Mouse (Mus musculus) thymus, postnatal 10 days (tissue): ENCODE measurements around the gene Trpm5.

ENCODE experiments used
- DNase-seq, 2 experiments: peaks; one replicate each; pipeline ENCODE4 v3.0.0; 2021; ENCODE audit warnings: low spot score in 2 of 2

The Trpm5 gene

GRCm38 (mm10) chr7:143094592-143095553, at the start of gene Trpm5:
Gene Trpm5, minus strand, starts transcription at chr7:143094642.
- DNase-seq: peak; percentile 24 to 68

DNA sequence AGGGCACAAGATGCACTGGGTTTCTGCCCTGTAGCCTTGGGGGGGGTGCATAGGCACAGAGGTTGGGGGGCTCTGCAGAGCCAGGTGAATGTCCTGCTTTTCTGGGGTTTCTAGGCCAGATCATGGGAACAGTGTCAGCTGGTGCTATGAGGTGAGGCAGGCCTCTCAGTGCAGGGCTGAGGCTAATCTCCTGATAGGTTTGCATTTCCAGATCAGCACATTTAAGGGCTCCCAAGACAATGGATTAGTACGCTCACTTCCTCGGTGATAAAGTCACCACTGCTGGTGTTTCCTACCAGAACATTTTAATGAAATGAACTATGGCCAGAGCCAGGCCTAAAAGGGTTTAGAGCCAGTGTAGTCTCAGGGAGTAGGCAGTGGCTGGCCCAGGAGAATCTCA, 48.2 kb upstream of the Trpm5 start:
- DNase-seq: no peak

DNA sequence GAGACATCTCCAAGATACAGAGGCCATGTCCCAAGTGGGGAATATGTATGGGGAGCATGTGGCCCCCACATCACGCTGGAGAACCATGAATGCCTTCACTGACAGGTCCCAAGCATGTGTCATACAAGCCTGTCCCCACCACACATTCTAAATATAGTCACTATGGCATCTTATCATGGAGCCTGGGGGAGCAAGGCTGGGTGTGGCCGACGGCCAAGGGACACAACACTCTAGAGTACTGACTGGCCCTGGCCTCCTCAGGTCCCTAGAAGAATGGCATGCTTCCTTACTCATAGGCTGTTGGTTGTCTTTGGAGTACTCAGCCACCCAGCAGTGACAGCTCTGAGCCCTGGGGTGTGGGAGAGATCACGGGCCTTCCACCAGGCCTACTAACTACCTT, 45.5 kb upstream of the Trpm5 start:
- DNase-seq: no peak

DNA sequence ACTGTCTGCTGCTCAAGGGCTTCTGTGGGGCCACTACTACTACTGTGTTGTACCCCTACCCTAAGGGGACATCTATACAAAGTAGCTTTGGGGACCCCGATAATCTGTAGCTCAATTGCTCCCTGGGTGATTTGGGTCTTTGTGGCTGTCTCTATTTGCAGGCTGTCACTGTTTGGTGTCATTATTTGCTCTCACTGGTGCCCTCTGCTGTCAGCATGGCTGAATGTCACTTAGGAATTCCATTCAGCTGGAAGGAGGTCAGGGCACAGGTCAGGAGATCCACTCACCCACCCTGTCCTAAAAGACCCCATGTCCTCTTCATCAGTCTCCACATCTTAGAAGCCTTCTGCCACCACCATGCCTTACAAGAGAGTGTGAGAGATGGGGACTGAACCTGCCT, 44.3 kb upstream of the Trpm5 start:
- DNase-seq: peak in 1 of 2 experiments; percentile 39

- DNase-seq: no peak
These were observed 42.1 kb upstream of the Trpm5 start for GRCm38 (mm10) chr7:143136561-143136960.

DNA sequence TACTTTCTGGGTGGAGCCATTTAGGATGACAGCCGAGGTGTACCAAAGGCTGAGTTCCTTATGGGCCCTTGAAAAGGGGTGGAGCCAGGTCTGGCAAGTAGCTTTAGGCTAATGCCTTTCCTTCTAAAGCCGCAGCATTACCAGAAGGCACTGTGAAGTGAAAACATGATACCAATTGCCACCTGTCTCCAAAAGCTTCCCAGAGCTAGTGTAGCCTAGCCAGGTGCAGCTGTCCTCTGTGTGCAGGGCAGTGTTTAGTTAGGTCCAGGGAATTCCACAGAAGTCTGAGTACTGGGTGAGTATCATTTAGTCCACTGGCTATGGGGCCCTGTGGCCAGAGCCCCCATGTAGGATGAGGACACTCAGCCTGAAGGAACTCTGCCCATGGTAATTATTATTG, 41.7 kb upstream of the Trpm5 start:
- DNase-seq: no peak

DNA sequence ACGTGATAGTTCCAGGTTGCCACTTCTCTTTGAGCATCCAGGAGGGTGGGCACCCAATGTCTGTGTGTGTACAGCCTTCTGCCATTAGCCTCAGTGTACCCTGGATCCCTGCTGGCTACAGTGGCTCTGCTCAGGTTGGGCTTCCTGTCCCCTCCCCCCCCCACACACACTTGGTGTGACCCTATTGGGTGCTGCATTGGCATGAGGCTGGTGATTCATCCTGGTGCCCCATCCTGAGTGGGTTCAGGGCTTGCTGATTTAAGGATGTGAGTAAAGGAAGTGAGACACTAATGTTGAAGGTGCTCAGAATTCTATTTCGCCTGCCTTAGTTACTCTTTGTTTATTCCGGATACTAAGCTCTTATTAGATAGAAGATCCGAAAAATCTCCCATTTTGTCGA, 38.4 kb upstream of the Trpm5 start:
- no peak for DNase-seq

GRCm38 (mm10) chr7:143124902-143125301, 30.5 kb upstream of the Trpm5 start:
- DNase-seq: no peak

GRCm38 (mm10) chr7:143123876-143124669, 29.6 kb upstream of the Trpm5 start:
- DNase-seq: no peak

- no peak for DNase-seq
These were observed 27.7 kb upstream of the Trpm5 start for GRCm38 (mm10) chr7:143122191-143122590.

DNA sequence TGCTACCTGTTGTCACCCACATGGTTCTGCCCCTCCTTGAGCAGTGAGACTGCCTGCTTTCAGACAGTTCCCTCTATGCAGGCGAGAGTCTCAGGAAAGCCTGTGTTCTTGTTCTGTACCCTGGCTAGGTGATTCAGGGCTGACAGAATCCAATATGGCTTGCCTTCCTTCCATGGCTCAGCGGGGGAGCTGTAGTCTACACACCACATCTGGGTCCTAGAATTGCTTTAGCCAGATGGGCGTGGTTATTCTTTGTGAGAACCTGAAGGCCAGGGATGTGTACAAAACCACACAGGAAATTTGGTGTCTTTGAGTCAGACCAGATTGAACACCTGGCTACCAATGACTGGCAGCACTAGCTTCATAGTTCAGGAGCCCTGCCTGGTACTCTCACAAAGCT, 25.4 kb upstream of the Trpm5 start:
- DNase-seq: no peak

DNA sequence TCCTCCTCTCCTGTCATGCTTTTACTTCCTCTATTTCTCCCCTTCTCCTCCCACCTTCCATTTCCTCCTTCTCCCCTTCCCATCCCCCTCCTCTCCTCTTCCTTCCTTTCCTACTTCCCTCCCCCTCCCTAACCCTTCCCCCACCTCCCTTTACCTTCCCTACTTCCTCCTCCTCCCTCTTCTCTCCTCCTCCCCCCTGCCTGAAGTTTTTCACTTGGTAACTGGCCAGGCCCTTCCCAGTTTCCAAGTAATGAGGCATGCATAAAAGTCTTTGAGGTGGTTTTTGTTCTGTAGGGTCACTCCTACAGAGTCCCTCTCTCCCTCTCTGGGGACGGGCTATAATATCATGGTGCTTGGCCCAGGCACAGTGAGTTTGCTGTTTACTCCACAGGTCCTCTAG, 25.0 kb upstream of the Trpm5 start:
- no peak for DNase-seq

DNA sequence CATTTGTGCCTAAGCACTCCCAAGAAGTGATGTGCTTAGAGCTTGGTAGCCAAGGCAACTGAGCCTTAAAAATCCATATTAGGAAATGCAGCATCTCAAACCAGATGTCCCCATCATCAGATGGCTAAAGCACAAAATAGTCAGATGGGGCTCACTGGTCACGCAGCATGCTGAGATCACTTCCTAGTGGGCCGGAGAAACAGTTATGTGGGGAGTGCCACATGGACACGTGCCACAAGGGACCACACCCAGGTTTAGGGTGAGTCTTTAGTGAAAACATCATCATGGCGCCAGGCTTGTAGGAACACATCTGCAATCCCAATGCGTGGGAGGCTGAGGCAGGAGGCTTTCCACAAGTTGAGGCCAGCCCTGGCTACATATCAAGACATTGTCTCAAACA, 22.1 kb upstream of the Trpm5 start:
- DNase-seq: no peak

GRCm38 (mm10) chr7:143114773-143115172, 20.3 kb upstream of the Trpm5 start:
- no peak for DNase-seq

- no peak for DNase-seq
These were observed 18.0 kb upstream of the Trpm5 start for GRCm38 (mm10) chr7:143112395-143112794.

DNA sequence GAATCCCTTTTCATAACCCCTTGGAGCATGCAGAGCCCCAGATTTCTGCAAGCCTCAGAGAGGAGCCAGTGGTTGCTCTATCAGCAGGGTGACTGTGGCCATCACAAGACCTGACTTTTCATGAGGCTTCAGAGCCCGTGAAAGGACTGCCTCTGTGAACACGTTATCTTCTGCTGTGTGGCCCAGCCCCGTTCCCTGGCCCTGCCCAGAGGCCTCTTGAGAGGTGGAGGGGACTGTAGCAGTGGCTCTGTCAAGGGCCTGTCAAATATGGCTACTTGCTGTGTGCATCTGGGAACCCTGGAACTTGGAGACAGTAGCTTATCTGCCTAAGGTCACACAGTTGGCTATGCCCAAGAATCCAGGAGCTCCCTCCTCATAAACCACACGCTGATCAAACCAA, 17.3 kb upstream of the Trpm5 start:
- DNase-seq: no peak

DNA sequence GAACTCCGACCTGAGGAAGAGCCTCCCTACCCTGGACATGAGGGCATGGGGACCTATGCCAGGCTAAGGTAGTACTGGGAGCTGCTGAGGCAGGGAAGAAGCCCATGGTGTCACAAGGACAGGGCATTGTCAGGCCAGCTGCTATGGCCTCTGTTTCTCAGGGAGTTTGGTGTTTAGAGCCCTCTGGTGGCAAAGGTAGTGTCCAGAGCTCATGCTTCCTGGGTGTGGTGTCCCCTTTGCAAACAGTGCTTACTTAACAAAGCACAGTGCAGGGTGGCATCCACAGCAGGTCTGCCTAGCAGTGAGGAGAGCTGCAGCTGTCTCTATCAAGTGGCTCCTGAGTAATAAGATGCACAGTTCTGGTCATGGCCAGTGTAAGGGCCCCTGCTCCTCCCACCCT, 16.4 kb upstream of the Trpm5 start:
- DNase-seq: no peak

DNA sequence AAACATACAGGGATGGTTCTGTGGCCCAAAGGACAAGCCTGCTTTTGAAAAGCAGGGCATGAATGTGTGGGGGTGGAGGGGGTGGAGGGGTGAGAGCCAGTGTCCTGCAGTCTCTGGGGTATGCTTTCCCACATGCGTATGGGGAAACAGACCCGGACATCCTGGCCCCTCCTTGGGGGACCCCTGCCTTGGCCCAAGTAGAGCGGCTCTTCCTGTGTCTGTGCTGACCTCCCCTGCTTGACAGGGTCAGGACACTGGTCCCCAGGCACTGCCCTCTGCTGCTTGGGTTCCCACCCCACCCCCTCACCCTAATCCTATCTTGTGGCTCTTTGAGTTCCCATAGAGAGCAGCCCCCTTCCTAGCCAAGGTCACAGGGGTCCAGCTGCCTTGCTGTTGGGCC, 15.3 kb upstream of the Trpm5 start:
- no peak for DNase-seq

- no peak for DNase-seq
These were observed 14.7 kb upstream of the Trpm5 start for GRCm38 (mm10) chr7:143108996-143109660.

- no peak for DNase-seq
These were observed 13.8 kb upstream of the Trpm5 start for GRCm38 (mm10) chr7:143108200-143108599.

DNA sequence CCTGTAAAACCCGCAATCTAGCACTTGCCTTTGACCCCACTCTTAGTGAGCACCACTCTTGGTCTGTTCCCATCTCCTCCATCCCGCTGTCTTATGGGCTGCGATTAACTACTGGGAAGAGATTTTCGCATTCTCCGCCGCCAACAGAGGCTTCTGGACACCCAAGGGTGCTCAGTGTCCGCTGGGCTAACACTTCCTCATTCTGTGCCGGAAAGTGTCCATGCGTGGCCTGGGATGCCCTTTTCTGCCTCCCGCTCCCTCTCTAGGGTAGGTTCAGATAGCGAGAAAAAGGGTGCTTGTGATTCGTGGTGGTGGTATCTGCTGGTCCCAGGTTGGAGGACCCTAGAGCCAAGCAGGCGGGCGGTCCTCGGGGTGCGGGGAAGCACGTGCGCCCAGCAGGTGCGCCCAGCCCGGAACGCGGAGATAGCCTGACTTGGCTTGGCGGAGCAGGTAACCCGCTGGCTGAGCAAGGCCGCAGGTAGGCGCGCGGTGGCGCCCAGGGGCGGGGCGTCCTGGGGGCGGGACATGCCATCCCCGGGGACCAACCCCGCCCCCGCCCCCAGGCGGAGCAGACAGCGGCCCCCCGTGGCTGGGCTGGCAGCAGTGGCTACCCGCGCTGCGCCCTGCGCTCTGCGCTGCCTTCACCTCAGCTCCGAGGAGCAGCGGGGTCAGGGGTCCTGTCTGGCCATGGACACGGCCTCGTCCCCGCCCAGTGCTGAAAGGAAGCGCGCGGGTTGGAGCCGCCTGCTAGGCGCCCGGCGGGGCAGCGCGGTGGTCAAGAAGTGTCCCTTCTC, 12.4 kb upstream of the Trpm5 start:
- DNase-seq: peak; percentile 30 to 56
